Mouse (Mus musculus): Measurements from ENCODE around the gene Eif5a. TPM values are rescaled to one million over a fixed set of nuclear protein-coding genes. Genes with fewer than 3 reads are reported as not detected.

The Eif5a gene
- polyA plus RNA-seq (2015; fragmentation: Nextera tagmentation; extraction: Ambion mirVana): 975 and 1,130 TPM in 2 replicates

- Histone ChIP-seq H3K4me1 (replicated peaks) (peaks cover 27% of the 10 kb centered on the region), H3K36me3 (peaks cover 27% of the 10 kb centered on the region), H3K4me3 (peak within 1 kb of the TSS; percentile 96), H3K9ac (peak within 1 kb of the TSS; percentile 97), H3K27ac (peak within 1 kb of the TSS; percentile 97), H3K4me2 (peak within 1 kb of the TSS; percentile 88), H3K9me3 (replicated peaks) (no peaks in the 10 kb centered on the region), H3K27me3 (no peaks in the 10 kb centered on the region)
- under 1% methylated on average over 78 of the region's 78 CpGs for WGBS
- peak; percentile 97 for ATAC-seq (replicated peaks; ENCODE audit: insufficient number of reproducible peaks, insufficient read depth, low FRiP score, low read depth)
These were observed at the start of gene Eif5a for GRCm38 (mm10) chr11:69921114-69922011. Gene Eif5a, minus strand, starts transcription at chr11:69921958.

- Histone ChIP-seq H3K4me2 (no peak overlapping the region), H3K36me3 (peaks cover 58% of the 10 kb centered on the region), H3K4me3 (no peak overlapping the region), H3K4me1 (replicated peaks) (peaks cover 12% of the 10 kb centered on the region), H3K27ac (no peak overlapping the region), H3K9ac (no peak overlapping the region), H3K9me3 (replicated peaks) (no peaks in the 10 kb centered on the region), H3K27me3 (peaks cover 22% of the 10 kb centered on the region)
- 77% methylated on average over 3 of the region's 3 CpGs for WGBS
- no peak for ATAC-seq (replicated peaks; ENCODE audit: insufficient number of reproducible peaks, insufficient read depth, low FRiP score, low read depth)
These were observed 49.0 kb upstream of the Eif5a start for GRCm38 (mm10) chr11:69970775-69971174.

- 79% methylated on average over 6 of the region's 6 CpGs for WGBS
- no peaks in the 10 kb centered on the region for H3K9me3 ChIP-seq (replicated peaks)
- no peak overlapping the region for H3K27ac ChIP-seq
- H3K27me3 ChIP-seq: peaks cover 28% of the 10 kb centered on the region
- no peak overlapping the region for H3K4me3 ChIP-seq
- H3K4me2 ChIP-seq: no peak overlapping the region
- H3K9ac ChIP-seq: no peak overlapping the region
- peaks cover 54% of the 10 kb centered on the region for H3K36me3 ChIP-seq
- ATAC-seq (replicated peaks; ENCODE audit: insufficient number of reproducible peaks, insufficient read depth, low FRiP score, low read depth): no peak
- H3K4me1 ChIP-seq (replicated peaks): peaks cover 16% of the 10 kb centered on the region
These were observed 48.5 kb upstream of the Eif5a start for GRCm38 (mm10) chr11:69970222-69970621.

DNA sequence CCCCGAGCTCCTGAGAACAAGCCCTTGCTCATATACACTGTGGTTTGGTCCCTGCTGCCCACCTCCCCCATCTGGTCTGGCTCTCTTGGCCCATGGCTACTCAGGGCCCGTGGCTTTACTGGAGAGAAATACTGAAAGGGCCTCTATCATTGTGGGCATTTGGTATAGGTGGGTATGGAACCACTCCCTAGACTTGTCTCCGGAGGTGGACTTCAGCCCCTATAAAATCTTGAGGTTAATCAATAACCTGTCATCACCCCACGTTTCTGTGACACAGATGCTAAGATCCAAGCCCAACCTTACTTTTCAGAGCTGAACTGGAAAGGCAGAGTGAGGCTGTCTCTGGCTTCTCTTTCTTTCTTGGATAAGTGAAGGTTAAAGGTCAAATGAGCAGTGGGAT, 47.0 kb upstream of the Eif5a start:
- 77% methylated on average over 4 of the region's 4 CpGs for WGBS
- Histone ChIP-seq H3K4me3 (no peak overlapping the region), H3K4me1 (replicated peaks) (peaks cover 20% of the 10 kb centered on the region), H3K27ac (no peak overlapping the region), H3K36me3 (peaks cover 40% of the 10 kb centered on the region), H3K4me2 (no peak overlapping the region), H3K27me3 (peaks cover 42% of the 10 kb centered on the region), H3K9ac (no peak overlapping the region), H3K9me3 (replicated peaks) (no peaks in the 10 kb centered on the region)
- ATAC-seq (replicated peaks; ENCODE audit: insufficient number of reproducible peaks, insufficient read depth, low FRiP score, low read depth): no peak

GRCm38 (mm10) chr11:69966860-69967517, 45.2 kb upstream of the Eif5a start:
- Histone ChIP-seq H3K36me3 (peaks cover 24% of the 10 kb centered on the region), H3K27ac (no peak overlapping the region), H3K4me1 (replicated peaks) (peaks cover 20% of the 10 kb centered on the region), H3K4me2 (peak overlapping the region; percentile 84), H3K27me3 (peaks cover 58% of the 10 kb centered on the region), H3K4me3 (peak overlapping the region; percentile 51), H3K9ac (peak overlapping the region; percentile 51), H3K9me3 (replicated peaks) (no peaks in the 10 kb centered on the region)
- ATAC-seq (replicated peaks; ENCODE audit: insufficient number of reproducible peaks, insufficient read depth, low FRiP score, low read depth): no peak
- WGBS: 36% methylated on average over 17 of the region's 17 CpGs

DNA sequence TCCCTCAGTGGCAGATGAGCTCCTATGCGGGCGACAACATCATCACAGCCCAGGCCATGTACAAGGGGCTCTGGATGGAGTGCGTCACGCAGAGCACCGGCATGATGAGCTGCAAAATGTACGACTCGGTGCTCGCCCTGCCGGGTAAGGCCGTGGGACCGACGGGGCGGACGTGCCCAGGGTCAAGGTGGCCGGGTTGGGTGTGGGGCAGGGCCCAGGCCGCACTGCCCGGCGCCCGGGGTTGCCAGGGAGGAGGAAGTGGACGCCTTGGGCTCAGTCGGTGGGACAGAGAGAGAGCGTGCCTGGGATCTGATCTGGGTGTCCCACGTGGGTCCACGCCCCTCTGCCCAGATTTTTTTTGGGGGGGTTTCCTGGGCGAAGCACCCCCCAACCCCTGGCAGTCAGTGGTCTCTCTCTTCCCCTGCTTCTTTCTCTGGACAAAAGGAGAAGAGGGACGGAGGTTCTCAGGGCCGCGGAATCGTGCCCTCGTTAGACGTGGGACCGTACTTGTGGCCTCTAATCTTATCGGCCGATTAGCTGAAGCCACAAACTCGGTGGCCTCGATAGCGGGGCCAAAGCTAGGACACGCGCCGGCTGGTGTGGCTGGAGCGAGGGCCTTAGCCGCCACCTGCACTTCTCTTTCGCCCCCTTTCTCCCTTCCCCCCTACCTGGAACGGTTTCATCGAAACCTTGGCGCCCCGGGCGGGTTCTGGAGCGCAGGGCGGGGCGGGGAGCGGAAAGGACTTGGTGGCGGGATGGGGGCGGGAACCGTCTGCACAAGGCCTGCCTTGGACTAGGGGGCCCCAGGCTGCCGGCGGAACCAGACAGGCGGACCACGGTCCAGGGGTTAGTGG, 44.5 kb upstream of the Eif5a start:
- no peak overlapping the region for H3K27ac ChIP-seq
- peaks cover 20% of the 10 kb centered on the region for H3K4me1 ChIP-seq (replicated peaks)
- 1% methylated on average over 53 of the region's 59 CpGs for WGBS
- H3K27me3 ChIP-seq: peaks cover 65% of the 10 kb centered on the region
- ATAC-seq (replicated peaks; ENCODE audit: insufficient number of reproducible peaks, insufficient read depth, low FRiP score, low read depth): peak; percentile 64
- H3K4me3 ChIP-seq: peak overlapping the region; percentile 51
- peak overlapping the region; percentile 84 for H3K4me2 ChIP-seq
- H3K9me3 ChIP-seq (replicated peaks): no peaks in the 10 kb centered on the region
- H3K9ac ChIP-seq: peak overlapping the region; percentile 51
- H3K36me3 ChIP-seq: peaks cover 23% of the 10 kb centered on the region

DNA sequence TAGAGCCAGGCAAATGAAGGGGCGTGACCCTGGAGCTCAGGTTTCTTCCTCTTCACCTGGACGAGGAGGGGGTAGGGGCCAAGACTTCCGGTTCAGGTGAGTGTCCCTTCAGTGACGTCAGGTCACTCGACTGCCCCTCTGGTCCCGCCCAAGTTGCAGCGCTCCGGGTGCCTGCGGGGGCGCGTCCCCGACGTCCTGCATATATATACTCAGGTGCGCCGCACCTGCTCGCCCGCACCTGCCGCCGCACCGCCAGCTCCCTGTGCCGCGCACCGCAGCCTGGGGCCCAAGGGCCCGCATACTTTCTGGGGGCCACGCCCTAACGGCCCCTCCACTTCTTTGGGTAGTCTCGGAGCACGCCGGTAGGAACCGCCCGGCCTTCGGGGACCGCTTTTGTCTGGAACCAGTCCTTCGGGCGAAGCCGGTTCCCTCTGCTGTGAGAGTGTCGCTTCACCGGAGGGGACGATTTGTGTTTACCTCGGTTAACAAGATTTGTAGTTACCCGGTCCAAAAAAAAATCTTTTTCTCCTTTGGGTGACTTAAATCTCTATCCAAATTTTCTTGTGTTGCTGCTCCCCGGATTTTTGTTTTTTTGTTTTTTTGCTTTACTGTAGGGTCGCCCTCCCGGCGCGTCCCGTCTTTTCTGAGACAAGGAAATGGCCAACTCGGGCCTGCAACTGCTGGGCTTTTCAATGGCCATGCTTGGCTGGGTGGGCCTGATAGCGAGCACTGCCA, 43.7 kb upstream of the Eif5a start:
- Histone ChIP-seq H3K27ac (no peak overlapping the region), H3K4me3 (peak overlapping the region; percentile 51), H3K4me1 (replicated peaks) (peaks cover 20% of the 10 kb centered on the region), H3K9ac (no peak overlapping the region), H3K36me3 (peaks cover 23% of the 10 kb centered on the region), H3K4me2 (peak overlapping the region; percentile 84), H3K27me3 (peaks cover 68% of the 10 kb centered on the region), H3K9me3 (replicated peaks) (no peaks in the 10 kb centered on the region)
- 3% methylated on average over 49 of the region's 49 CpGs for WGBS
- ATAC-seq (replicated peaks; ENCODE audit: insufficient number of reproducible peaks, insufficient read depth, low FRiP score, low read depth): 0 out of 2 replicates have a peak, but pooled peaks have one; percentile 12

DNA sequence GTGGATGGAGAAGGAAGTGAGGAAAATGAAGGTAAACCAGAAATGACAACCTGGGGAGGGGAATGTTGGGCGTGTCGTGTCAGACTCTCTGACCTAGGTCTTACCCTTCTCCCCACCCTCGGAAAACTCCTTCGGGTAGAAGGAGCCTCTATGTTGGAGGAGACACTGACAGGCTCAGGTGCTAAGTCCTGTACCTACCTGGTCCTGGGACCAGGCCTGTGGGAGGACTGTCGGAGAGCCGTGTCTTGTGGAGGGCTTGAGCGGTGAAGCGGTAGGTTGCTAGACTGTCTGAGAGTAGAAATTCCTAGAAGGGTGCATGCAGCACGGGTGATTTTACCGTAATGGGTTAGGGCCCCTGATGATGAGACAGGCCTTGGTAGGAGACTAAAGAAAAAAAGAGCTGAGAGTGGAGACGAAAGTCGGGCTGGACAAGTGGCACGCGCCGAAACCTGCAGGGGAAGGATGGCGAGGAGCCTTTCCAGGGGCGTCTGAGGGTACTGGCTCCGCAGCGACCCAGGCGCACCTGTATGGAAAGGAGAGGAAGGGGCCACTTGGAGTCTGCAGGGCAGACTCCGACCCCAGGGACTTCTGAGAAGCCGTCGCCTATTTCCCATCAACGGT, 43.0 kb upstream of the Eif5a start, which contains the start of gene Cldn7:
Gene Cldn7 (plus strand): TSS at position 130 of the 621 bp plus-strand sequence.
- no peaks in the 10 kb centered on the region for H3K9me3 ChIP-seq (replicated peaks)
- no peak within 1 kb of the TSS for H3K27ac ChIP-seq
- H3K4me2 ChIP-seq: peak within 1 kb of the TSS; percentile 84
- no peak within 1 kb of the TSS for H3K9ac ChIP-seq
- ATAC-seq (replicated peaks; ENCODE audit: insufficient number of reproducible peaks, insufficient read depth, low FRiP score, low read depth): 0 out of 2 replicates have a peak, but pooled peaks have one; percentile 6
- H3K36me3 ChIP-seq: peaks cover 17% of the 10 kb centered on the region
- H3K4me1 ChIP-seq (replicated peaks): peaks cover 20% of the 10 kb centered on the region
- peak within 1 kb of the TSS; percentile 51 for H3K4me3 ChIP-seq
- 12% methylated on average over 24 of the region's 24 CpGs for WGBS
- peaks cover 68% of the 10 kb centered on the region for H3K27me3 ChIP-seq

- no peak overlapping the region for H3K4me3 ChIP-seq
- no peak overlapping the region for H3K27ac ChIP-seq
- peaks cover 62% of the 10 kb centered on the region for H3K27me3 ChIP-seq
- no peak for ATAC-seq (replicated peaks; ENCODE audit: insufficient number of reproducible peaks, insufficient read depth, low FRiP score, low read depth)
- WGBS: 38% methylated on average over 5 of the region's 5 CpGs
- no peak overlapping the region for H3K4me2 ChIP-seq
- H3K9ac ChIP-seq: no peak overlapping the region
- peaks cover 18% of the 10 kb centered on the region for H3K4me1 ChIP-seq (replicated peaks)
- H3K9me3 ChIP-seq (replicated peaks): no peaks in the 10 kb centered on the region
- H3K36me3 ChIP-seq: no peaks in the 10 kb centered on the region
These were observed 40.1 kb upstream of the Eif5a start for GRCm38 (mm10) chr11:69961841-69962240.

DNA sequence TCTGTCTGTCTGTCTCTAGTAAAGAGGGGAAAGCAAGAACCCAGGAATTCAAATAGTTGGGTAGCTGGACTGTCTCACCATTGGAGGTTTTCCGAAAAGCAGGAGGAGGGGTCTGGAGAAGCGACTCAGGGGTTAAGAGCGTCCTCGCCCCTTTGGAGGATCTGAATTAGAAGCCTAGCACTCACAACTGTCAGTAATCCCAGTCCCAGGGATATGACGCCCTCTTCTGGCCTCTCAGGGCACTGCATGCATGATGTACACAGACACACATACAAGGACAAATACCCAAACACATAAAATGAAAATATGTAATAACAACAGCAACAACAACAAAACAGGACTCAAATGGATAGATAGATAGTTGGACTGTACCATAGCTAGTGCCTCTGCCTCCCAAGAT, 38.9 kb upstream of the Eif5a start:
- peaks cover 7% of the 10 kb centered on the region for H3K4me1 ChIP-seq (replicated peaks)
- H3K9me3 ChIP-seq (replicated peaks): no peaks in the 10 kb centered on the region
- H3K4me2 ChIP-seq: no peak overlapping the region
- H3K4me3 ChIP-seq: no peak overlapping the region
- ATAC-seq (replicated peaks; ENCODE audit: insufficient number of reproducible peaks, insufficient read depth, low FRiP score, low read depth): no peak
- H3K9ac ChIP-seq: no peak overlapping the region
- no peak overlapping the region for H3K27ac ChIP-seq
- WGBS: 35% methylated on average over 5 of the region's 5 CpGs
- H3K36me3 ChIP-seq: no peaks in the 10 kb centered on the region
- peaks cover 50% of the 10 kb centered on the region for H3K27me3 ChIP-seq

All from heart, embryonic 15.5 days (tissue).